Mouse (Mus musculus): ENCODE data around the gene Kctd14.

The Kctd14 gene

GRCm38 (mm10) chr7:97446171-97446925 is 4.8 kb upstream of the Kctd14 start:
- DNase-seq (ENCODE audit: low spot score), result no peak

GRCm38 (mm10) chr7:97447050-97447531 is 4.0 kb upstream of the Kctd14 start:
- no peak for DNase-seq (ENCODE audit: low spot score)

GRCm38 (mm10) chr7:97452196-97452595 is 1.1 kb downstream of the Kctd14 start:
- DNase-seq (ENCODE audit: low spot score), result no peak

GRCm38 (mm10) chr7:97453141-97453921 is 2.2 kb downstream of the Kctd14 start:
- peak; percentile 30 for DNase-seq (ENCODE audit: low spot score)

GRCm38 (mm10) chr7:97454795-97455194 is 3.7 kb downstream of the Kctd14 start:
- DNase-seq (ENCODE audit: low spot score), result no peak

- no peak for DNase-seq (ENCODE audit: low spot score)
Measured at GRCm38 (mm10) chr7:97455577-97455976, 4.5 kb downstream of the Kctd14 start.

DNA sequence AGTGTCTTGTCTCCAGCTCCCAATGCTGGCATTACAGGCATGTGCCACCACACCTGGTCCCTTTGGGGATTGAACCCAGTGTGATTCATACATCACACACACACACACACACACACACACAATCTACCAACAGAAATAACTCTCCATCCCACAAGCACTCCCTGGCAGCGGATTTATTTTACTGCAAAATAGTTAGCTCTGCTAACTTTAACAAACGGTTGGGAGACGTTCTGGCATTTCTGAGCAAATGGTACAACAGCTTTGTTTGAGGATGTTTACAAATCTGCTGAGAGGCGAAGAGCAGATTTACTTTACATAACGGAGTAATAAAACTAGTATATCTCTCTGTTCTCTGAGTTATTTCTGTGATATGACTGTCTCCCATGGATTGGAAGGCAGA is 21.9 kb downstream of the Kctd14 start:
- no peak for DNase-seq (ENCODE audit: low spot score)

- no peak for DNase-seq (ENCODE audit: low spot score)
Measured at GRCm38 (mm10) chr7:97479349-97479748, 28.2 kb downstream of the Kctd14 start.

DNA sequence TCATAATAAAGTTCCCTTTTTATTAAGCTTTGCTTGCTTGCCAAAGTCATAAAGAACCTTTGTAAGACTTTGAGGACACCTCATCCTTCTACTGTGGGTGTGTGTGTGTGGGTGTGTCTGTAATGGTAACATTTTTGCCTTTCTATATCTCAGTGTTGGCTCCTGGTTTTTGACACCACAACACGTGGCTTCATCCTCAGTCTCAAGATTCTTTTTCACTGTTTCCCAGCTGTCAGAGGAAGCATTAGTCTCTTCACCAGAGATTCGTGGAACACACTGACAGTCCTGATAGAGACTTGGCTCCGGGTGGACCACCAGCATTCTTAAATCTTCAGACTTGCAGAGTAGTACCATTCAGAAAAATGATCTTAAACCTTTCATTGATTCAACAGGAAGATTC is 29.2 kb downstream of the Kctd14 start:
- no peak for DNase-seq (ENCODE audit: low spot score)

DNA sequence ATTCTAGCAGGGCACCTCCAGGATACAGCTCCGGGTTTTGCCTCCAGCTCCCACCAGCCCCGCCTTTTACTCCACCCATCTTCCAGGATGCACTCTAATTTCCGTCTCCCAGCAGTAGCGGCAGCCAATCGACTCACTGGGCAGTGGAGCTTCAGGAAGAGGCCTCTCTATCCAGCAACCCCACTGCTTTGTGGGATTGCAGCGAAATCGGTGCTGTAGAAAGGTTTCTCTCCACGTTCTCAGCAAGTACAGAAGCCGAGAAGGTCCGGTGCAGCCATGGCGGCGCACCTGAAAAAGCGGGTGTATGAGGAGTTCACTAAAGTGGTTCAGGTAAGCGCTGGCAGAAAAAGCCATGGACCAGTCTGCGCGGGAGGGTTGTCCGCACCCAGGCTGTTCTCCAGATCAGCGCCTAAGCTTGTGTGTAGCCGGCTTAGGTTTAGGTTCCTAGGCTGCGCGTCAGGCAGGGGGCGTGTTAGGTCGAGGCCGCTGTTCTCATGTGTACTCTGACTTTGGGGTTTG is 29.8 kb downstream of the Kctd14 start, which contains the start of gene Ints4:
Ints4 (plus strand) TSS at position 136 of the 519 bp plus-strand sequence.
- peak; percentile 94 for DNase-seq (ENCODE audit: low spot score)

- no peak for DNase-seq (ENCODE audit: low spot score)
Measured at GRCm38 (mm10) chr7:97483378-97483777, 32.3 kb downstream of the Kctd14 start.

- no peak for DNase-seq (ENCODE audit: low spot score)
Measured at GRCm38 (mm10) chr7:97491157-97491556, 40.0 kb downstream of the Kctd14 start.

- no peak for DNase-seq (ENCODE audit: low spot score)
Measured at GRCm38 (mm10) chr7:97492420-97492819, 41.3 kb downstream of the Kctd14 start.

GRCm38 (mm10) chr7:97495052-97495451 is 43.9 kb downstream of the Kctd14 start:
- no peak for DNase-seq (ENCODE audit: low spot score)

DNA sequence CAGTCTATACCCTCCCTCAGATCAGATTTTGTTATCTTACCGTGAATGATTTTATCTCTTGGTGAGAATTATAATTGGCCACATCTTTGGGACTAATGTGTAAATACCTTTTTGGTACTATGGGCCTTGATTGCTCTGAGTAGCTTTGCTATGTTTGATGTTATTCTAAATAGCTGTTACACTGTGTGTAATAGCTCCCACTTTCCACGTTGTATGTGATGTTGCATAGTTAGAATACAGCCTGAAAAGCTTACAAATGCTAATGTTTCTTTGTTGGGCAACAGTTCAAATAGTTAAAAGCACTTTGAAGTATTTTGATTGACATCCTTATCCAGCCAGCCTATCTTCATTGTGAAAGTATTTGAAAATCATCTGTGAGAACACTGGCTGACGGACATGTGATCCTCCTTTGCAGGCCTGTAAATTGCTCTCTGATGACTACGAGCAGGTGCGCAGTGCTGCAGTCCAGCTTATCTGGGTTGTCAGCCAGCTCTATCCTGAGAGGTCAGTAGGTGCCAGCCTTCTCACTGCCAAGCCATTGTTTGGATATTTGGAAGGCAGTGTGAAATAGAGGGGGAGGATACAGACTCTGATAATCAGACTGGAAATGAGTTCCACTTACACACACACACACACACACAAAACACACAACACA is 49.6 kb downstream of the Kctd14 start:
- DNase-seq (ENCODE audit: low spot score), result no peak

All from retina, embryonic 14.5 days (tissue).